Mouse (Mus musculus) liver, embryonic 14.5 days (tissue): ENCODE measurements around the gene Platr17.

Experiments
- CTCF ChIP-seq: IDR thresholded peaks from 2 replicates; pipeline ENCODE4 v1.5.1; 2016; ENCODE audit warnings: antibody characterized with exemption, low read depth, control low read depth
- EP300 ChIP-seq: IDR thresholded peaks from 2 replicates; pipeline ENCODE4 v1.6.1; 2016; ENCODE audit warnings: antibody characterized with exemption, low read depth

DNA sequence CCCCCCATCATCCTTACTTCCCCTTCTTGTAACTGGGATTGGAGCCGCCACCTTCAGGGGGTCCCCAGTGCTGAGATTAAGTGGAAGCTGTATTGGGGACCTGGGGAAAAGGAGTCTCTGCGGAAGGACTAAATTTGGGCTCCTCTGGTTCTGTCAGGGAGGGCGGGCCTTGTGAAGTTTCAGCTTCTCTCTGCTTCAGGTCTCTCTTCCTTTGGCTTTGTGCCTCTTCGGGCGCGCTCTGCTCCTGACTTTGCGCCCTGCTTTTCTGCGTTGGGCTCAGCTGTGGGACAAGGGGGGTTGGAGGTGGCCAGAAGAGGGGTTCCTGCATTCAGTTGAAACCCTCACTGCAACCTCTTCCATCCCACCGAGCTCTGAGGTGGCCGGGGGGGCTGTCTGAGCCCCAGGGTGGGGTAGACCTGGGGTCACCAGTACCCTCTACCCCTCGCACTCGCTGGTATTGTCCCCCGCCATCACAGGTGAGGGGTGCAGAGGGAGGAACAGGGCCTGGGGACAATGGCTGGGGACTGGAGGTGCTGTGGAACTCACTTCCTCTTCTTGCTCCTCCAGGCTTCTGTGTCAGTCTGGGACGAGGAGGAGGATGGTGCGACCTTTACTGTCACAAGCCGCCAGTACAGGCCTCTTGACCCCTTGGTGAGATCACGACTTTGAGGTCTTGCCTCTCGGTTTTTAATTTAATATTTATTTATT, 26.4 kb downstream of the Platr17 start:
- TF ChIP-seq EP300: no peak
- no peak for TF ChIP-seq CTCF
